Mouse (Mus musculus): ENCODE measurements around the gene Rtel1.

The Rtel1 gene

GRCm38 (mm10) chr2:181391022-181391421 lies 71.5 kb downstream of the Rtel1 start:
- DNase-seq (ENCODE audit: low read depth): no peak

DNA sequence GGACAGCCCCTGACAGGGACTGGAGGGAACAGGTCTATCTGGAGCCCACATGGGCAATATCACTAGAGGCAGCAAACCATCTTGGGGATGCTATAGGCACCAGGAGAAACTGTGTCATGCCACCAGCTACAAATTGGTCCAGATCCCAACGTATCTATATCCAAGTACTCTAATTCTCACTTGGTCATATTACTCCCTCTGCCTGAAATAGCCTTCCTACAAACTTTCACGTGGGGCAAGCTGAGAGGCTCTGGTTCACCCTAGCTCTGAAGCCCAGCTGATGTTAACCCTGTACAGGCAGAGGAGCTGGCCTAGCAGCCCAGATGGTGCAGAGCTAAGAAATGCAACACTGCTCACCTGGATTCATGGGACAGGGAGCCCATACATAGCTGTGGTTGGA lies 72.0 kb downstream of the Rtel1 start:
- DNase-seq (ENCODE audit: low read depth): no peak

DNA sequence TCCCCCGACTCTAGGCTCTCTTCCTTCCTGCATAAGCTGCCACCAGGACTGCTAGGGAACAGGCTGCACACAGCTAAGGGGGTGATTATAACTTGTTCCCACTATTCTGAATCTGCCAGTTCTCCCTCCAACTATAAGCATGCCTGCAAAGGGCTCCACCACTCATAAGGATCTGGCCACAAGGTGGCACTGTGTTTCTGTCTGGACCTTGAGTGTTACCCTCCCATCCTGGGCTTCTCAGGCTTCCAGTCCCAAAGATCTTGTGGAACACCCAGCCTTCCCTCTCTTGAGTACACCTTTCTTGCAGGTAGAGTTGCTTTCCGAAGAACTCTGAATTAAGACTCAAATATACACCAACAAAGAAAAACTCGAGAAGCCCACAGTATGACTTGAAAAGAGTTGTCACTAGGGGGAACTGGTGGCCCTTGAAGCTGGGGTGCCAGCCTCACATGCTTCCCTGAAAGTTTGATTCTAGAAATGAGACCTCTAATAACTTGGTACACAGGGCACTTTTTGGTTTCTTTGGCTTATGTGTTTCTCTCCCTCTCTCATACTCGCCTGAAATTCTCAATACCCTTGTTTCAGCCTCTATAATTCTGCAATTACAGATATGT lies 73.2 kb downstream of the Rtel1 start:
- peak; percentile 95 for DNase-seq (ENCODE audit: low read depth)

DNA sequence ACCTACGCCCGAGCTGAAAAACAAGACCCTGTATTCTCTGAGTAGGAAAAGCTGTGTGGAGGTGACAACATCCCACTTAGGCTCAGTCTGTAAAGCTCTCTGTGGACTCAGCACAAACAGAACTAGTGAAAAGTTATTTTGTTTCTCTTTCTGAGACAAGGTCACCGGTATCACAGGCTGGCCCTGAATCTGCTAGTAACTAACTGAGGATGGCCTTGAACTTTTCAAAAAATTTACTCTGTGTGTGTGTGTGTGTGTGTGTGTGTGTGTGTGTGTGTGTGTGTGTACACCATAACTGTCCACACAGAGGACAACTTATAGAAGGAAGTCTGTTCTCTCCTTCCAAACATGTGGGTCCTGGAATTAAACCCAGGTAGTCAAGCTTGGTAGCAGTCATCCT lies 74.5 kb downstream of the Rtel1 start:
- DNase-seq (ENCODE audit: low read depth): no peak

- peak; percentile 34 for DNase-seq (ENCODE audit: low read depth)
Observed at GRCm38 (mm10) chr2:181397207-181397761, 77.7 kb downstream of the Rtel1 start.

- no peak for DNase-seq (ENCODE audit: low read depth)
Observed at GRCm38 (mm10) chr2:181401497-181401896, 82.0 kb downstream of the Rtel1 start.

- DNase-seq (ENCODE audit: low read depth): no peak
Observed at GRCm38 (mm10) chr2:181403722-181404121, 84.2 kb downstream of the Rtel1 start.

Data from NIH3T3 (cell line).